Mouse (Mus musculus): ENCODE measurements around the gene Wwc2.

GRCm38 (mm10) chr8:47974963-47975314, 15.8 kb downstream of the Wwc2 start:
- TF ChIP-seq EP300 (optimal IDR thresholded peaks at IDR 0.05) (no peak), CTCF (IDR thresholded peaks at IDR 0.05; ENCODE audit: low read depth) (no peak)
